ENCODE assay signal across 7 mouse cellular contexts in genomic region chr7:45923762-45924428, GRCm38 (mm10). TPM values are rescaled to one million over a fixed set of nuclear protein-coding genes. Genes with fewer than 3 reads are reported as not detected.
DNase-seq lines count a peak whose midpoint lies in the region; ATAC-seq lines count a peak whose summit lies in the region.

Gene Ccdc114, plus strand, starts transcription at chr7:45924072.

- H3K36me3 ChIP-seq in forebrain, embryonic 13.5 days (ENCODE audit: poor library complexity, severe bottlenecking) = no peaks in the 10 kb centered on the region

- ATAC-seq in forebrain, embryonic 13.5 days = peak; percentile 7; the same call in 1 of the 2 replicates
- ATAC-seq in megakaryocyte, adult 5-6 weeks (ENCODE audit: poor library complexity, severe bottlenecking) = peak; percentile 28

- intact Hi-C loops in heart, postnatal 36 days (cut with DNase I) = loop anchor here (1.0 to 5.0 kb wide), 2 partner anchors 52 to 207 kb away; partner anchors contain the start of genes Kdelr1, Rpl18 and Sphk2

- peaks cover 15% of the 10 kb centered on the region for H3K27me3 ChIP-seq in forebrain, embryonic 13.5 days

- H3K4me2 ChIP-seq in forebrain, embryonic 13.5 days = peak within 1 kb of the TSS; percentile 65

- H3K4me1 ChIP-seq in forebrain, embryonic 13.5 days = peaks cover 10% of the 10 kb centered on the region

- H3K9ac ChIP-seq in forebrain, embryonic 13.5 days = peak within 1 kb of the TSS; percentile 44

- H3K9me3 ChIP-seq in forebrain, embryonic 13.5 days (replicated peaks) = 0 out of 2 replicates have a peak, but pooled peaks cover 5% of the 10 kb centered on the region

- H3K27ac ChIP-seq in forebrain, embryonic 13.5 days = peak within 1 kb of the TSS; percentile 57

- WGBS in forebrain, embryonic 13.5 days = 10% methylated on average over 24 of the region's 24 CpGs

- peak; percentile 95 for DNase-seq in R1 (ENCODE audit: low read depth, low spot score)
- DNase-seq in brain, adult 2 months (ENCODE audit: low read depth, low spot score) = peak; percentile 42
- peak; percentile 78 to 83 for DNase-seq in heart, postnatal 36 days
- DNase-seq in layer of hippocampus, adult 8-10 months (ENCODE audit: low spot score in 2 of 2) = peak; percentile 34 to 40
- DNase-seq in right cerebral cortex, postnatal 4 days = peak; percentile 30

- peak within 1 kb of the TSS; percentile 44 for H3K4me3 ChIP-seq in forebrain, embryonic 13.5 days

RNA-seq across cellular contexts. Expression of gene Ccdc114, which starts in this region (rescaled TPM):
- 2.5 and 3.5 TPM in 2 replicates for polyA plus RNA-seq in forebrain, embryonic 13.5 days (2015; fragmentation: Nextera tagmentation; extraction: Ambion mirVana)
- total RNA-seq in heart, postnatal 36 days (2021) = 1 to 10 TPM in 1 of 2 experiments, under 1 TPM in 1; 0.98 to 1.1 TPM
- 1 to 10 TPM; 3.7 to 5.4 (median 4.5) TPM for total RNA-seq in layer of hippocampus, adult 8-10 months (2022)
- 0.84 and 3.3 TPM in 2 replicates for total RNA-seq in megakaryocyte, adult 5-6 weeks (2015)
- 3.2 and 3.4 TPM in 2 replicates for total RNA-seq in megakaryocyte, adult 5-6 weeks (2017)

Comparison
In these comparisons a context has a peak if more than half of its experiments do, and no peak if none do; other contexts are left out.
1. Peak in every context shown above with its lines: DNase-seq, ATAC-seq, H3K4me3 ChIP-seq and H3K27ac ChIP-seq.
2. DNase-seq: peak in every context shown above with its lines; median percentile 95 in R1; 80 in heart, postnatal 36 days; 42 in brain, adult 2 months; 37 in layer of hippocampus, adult 8-10 months; 30 in right cerebral cortex, postnatal 4 days.